Mouse (Mus musculus) C2C12 (cell line): ENCODE results near the gene Nek9. TPM values are rescaled to one million over a fixed set of nuclear protein-coding genes. Genes with fewer than 3 reads are reported as not detected.

ENCODE experiments used
- H3K27me3 ChIP-seq: one replicate; pipeline ENCODE4 v1.6.1; 2011; ENCODE audit not compliant: control insufficient read depth, insufficient read depth, insufficient read length
- H3K36me3 ChIP-seq: one replicate; pipeline ENCODE4 v1.6.1; 2011; ENCODE audit not compliant: control insufficient read depth, insufficient read depth
- H3K4me3 ChIP-seq: one replicate; pipeline ENCODE4 v1.5.1; 2011; ENCODE audit warnings: mild to moderate bottlenecking, control low read depth; ENCODE audit not compliant: poor library complexity, insufficient read depth, severe bottlenecking
- H3K79me2 ChIP-seq: one replicate; pipeline ENCODE4 v1.6.1; 2011; ENCODE audit not compliant: control insufficient read depth, insufficient read depth
- H3K79me3 ChIP-seq: one replicate; pipeline ENCODE4 v1.6.1; 2011; ENCODE audit warnings: low read depth, control low read depth
- H3ac ChIP-seq: one replicate; pipeline ENCODE3; 2011; ENCODE audit warnings: low read depth; ENCODE audit not compliant: control insufficient read depth, insufficient read length
- CEBPB ChIP-seq: IDR thresholded peaks from one replicate; pipeline ENCODE4 v1.6.1; 2011; ENCODE audit warnings: low read depth, mild to moderate bottlenecking, control low read depth, moderate library complexity
- CTCF ChIP-seq: IDR thresholded peaks from one replicate; pipeline ENCODE4 v1.5.1; 2011; ENCODE audit not compliant: control insufficient read depth, insufficient read depth, insufficient read length
- FOSL1 ChIP-seq: IDR thresholded peaks from one replicate; pipeline ENCODE4 v1.8.0; 2011; ENCODE audit warnings: mild to moderate bottlenecking, low read length; ENCODE audit not compliant: poor library complexity, insufficient read depth, severe bottlenecking
- MAX ChIP-seq: IDR thresholded peaks from one replicate; pipeline ENCODE4 v1.6.1; 2011; ENCODE audit warnings: mild to moderate bottlenecking, control low read depth
- MYOD1 ChIP-seq: IDR thresholded peaks from one replicate; pipeline ENCODE4 v1.6.1; 2011; ENCODE audit warnings: low read depth; ENCODE audit not compliant: control insufficient read depth, insufficient read length
- MYOG ChIP-seq: IDR thresholded peaks from one replicate; pipeline ENCODE4 v1.6.1; 2011; ENCODE audit not compliant: control insufficient read depth, insufficient read length; ENCODE audit errors: extremely low read depth
- USF1 ChIP-seq: IDR thresholded peaks from one replicate; pipeline ENCODE4 v1.6.1; 2011; ENCODE audit warnings: low read depth, mild to moderate bottlenecking, control low read depth, moderate library complexity
- polyA plus RNA-seq: library from polyadenylated mRNA; unstranded; fragments of >200 nt; fragmentation: generic; extraction: Trizol; gene quantifications from one replicate; pipeline ENCODE4 v1.2.1, GENCODE M21; 2012; ENCODE audit warnings: missing spikeins

Gene Nek9
- polyA plus RNA-seq, 1 experiment = 28.4 TPM

DNA sequence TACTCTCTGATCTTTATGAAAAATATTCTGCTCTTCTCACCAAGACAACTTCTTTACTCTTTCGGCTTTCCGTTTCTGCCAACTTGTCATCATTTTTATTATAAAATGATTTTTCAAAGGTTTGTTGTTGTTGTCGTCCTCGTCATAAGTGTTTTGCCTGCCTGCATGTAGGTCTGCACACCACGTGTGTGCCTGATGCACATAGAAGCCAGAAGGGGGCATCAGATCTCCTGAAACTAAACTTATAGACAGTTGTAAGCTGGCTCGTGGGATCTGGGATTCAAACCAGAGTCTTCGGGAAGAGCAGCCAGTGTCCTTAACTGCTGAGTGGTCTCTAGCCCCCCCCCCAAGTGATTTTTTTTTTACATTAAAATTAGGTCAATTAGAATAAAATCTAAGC is 41.8 kb upstream of the Nek9 start:
- Histone ChIP-seq H3K36me3 (no peaks in the 10 kb centered on the region), H3K79me2 (no peaks in the 10 kb centered on the region), H3ac (no peak overlapping the region), H3K79me3 (no peaks in the 10 kb centered on the region), H3K4me3 (no peak overlapping the region), H3K27me3 (no peaks in the 10 kb centered on the region)
- TF ChIP-seq MYOD1 (no peak), CEBPB (no peak), USF1 (no peak), FOSL1 (no peak), MAX (peak; percentile 61)

DNA sequence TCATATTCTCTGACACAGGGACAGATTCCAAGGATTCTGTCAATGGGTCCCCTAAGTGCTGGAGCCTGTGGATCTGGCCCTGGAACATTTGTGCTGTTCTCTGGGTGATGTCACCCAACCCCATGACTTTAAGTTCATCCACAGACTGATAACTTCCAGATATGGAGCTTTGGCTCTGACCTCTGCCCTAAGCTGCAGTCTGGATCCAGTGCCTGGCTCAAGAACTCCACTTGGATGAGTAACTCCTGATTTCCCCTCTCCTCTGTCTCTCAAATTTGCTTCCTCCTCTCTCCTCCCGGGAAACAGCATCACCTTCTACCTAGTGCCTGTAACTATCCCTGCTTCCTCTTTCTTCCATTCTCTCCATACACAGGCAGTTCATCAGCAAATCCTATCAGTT is 41.1 kb upstream of the Nek9 start:
- H3K36me3 ChIP-seq = no peaks in the 10 kb centered on the region
- no peaks in the 10 kb centered on the region for H3K27me3 ChIP-seq
- H3ac ChIP-seq = no peak overlapping the region
- TF ChIP-seq USF1 (no peak), MAX (no peak), MYOG (no peak), MYOD1 (no peak), CEBPB (no peak), FOSL1 (no peak), CTCF (no peak)
- no peak overlapping the region for H3K4me3 ChIP-seq
- no peaks in the 10 kb centered on the region for H3K79me3 ChIP-seq
- H3K79me2 ChIP-seq = no peaks in the 10 kb centered on the region

DNA sequence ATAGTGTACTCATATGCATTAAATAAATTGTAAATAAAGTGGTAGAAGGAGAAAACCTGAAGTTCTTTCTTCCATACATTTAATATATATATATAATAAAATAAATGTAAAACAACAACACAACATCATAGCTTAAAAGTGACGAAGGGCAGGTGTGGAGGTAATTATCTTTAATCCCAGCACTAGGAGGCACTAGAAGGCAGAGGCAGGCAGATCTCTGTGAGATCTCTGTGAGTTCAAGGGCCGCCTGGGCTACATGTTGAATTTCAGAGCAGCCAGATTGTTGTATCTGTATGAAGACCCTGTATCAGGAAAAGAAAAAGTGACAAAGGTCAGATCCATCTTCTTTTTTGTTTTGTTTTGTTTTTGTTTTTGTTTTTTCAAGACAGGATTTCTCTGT is 39.1 kb upstream of the Nek9 start:
- H3K36me3 ChIP-seq = no peaks in the 10 kb centered on the region
- H3K27me3 ChIP-seq = no peaks in the 10 kb centered on the region
- TF ChIP-seq FOSL1 (no peak), CTCF (no peak), USF1 (no peak), MYOG (no peak), MAX (no peak), MYOD1 (no peak), CEBPB (no peak)
- no peak overlapping the region for H3K4me3 ChIP-seq
- H3K79me2 ChIP-seq = peaks cover 12% of the 10 kb centered on the region
- no peak overlapping the region for H3ac ChIP-seq
- peaks cover 8% of the 10 kb centered on the region for H3K79me3 ChIP-seq

DNA sequence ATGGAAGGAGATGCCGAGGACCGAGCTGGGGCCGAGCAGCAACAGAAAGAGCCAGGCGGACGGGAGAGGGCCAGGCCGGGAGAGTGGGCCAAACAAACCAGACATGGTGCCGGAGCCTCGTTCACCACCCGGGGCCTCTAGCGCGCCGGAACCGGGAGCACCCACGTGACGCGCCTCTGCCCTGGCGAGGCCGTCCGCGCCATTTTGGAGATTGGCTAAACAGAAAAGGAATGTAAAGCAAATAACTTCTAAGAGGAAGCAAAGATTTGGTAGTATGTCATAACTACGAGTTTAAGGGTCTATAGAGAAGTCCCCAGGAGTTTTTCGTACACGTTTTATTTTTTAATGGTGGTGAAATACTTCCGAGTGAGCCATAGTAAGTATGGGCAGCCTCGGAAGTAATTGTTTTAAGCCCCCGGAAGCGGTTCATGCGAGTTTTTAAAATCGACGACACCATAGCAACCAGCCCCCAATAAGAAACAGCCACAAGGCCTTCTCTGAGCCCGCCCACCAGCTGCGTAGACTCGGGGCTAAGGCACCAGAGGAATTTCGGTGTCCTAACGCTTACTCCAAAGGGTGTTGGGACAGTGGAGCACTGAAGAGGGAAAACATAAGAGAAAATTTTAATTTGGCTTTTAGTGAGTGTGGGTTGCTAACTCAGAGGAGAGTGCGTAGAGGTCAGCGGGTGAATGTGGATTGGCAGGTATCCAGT is 35.6 kb upstream of the Nek9 start, which contains the start of gene Tmed10:
Gene Tmed10, minus strand, starts transcription at position 287 of the 712 bp plus-strand sequence.
- Histone ChIP-seq H3K79me2 (peaks cover 47% of the 10 kb centered on the region), H3K4me3 (peak within 1 kb of the TSS; percentile 58), H3K27me3 (no peaks in the 10 kb centered on the region), H3K79me3 (peaks cover 43% of the 10 kb centered on the region), H3ac (peak within 1 kb of the TSS; percentile 65), H3K36me3 (no peaks in the 10 kb centered on the region)
- TF ChIP-seq CTCF = no peak
- TF ChIP-seq USF1 = peak; percentile 98
- TF ChIP-seq MYOD1 = no peak
- TF ChIP-seq MAX = peak; percentile 29
- TF ChIP-seq CEBPB = no peak
- no peak for TF ChIP-seq MYOG
- no peak for TF ChIP-seq FOSL1

DNA sequence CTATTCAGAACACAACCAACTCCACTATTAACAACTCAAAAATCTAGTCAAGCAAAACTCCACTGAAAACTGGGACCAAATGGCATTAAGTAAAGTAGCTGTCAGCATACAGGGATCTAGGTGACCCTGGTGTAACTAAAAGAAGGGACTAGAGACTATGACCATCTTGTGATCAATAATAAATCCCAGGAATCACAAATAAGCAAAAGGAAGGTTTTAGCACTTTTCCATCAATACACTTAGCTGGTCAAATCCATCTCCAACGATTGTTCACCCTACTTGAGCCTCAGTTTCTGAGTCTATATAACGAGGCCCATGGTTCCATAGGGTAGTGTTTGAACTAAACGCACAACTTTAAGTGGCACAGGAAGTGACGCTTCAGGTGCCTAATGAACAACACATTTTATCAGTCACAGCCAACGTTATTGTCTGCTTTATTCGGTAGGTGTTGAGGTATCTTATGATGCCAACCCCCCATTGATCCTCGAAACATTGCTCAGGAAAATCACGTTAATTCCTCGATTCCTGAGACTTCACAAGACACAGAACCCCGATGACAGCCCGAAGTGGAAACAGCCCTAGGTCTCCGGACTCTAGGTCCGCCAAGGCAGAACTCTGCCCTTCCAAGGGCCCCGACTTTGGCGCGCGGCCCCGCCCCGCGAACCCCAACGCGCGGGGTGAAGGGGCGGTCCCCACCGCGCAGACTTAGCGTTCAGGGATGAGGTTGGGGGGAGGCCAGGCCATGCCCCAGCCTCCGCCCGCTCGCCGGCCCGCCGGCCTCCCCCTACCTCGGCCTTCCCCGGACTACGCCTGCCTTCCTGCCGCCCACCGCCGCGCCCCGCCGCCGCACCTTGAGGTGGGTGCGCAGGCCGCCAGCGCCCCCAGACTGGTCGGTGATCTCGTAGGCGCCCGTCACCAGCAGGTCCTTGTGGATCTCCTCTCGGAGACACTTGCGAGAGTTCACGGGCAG is 34.7 kb upstream of the Nek9 start:
- no peak for TF ChIP-seq USF1
- TF ChIP-seq FOSL1 = no peak
- no peak for TF ChIP-seq CEBPB
- no peak for TF ChIP-seq CTCF
- no peak for TF ChIP-seq MYOD1
- no peak for TF ChIP-seq MYOG
- TF ChIP-seq MAX = no peak
- H3K27me3 ChIP-seq = no peaks in the 10 kb centered on the region
- peak overlapping the region; percentile 58 for H3K4me3 ChIP-seq
- peaks cover 56% of the 10 kb centered on the region for H3K79me2 ChIP-seq
- H3K79me3 ChIP-seq = peaks cover 52% of the 10 kb centered on the region
- no peaks in the 10 kb centered on the region for H3K36me3 ChIP-seq
- H3ac ChIP-seq = peak overlapping the region; percentile 65
